Mouse (Mus musculus) heart, embryonic 11.5 days (tissue): ENCODE measurements around the gene Klf2. TPM values are rescaled to one million over a fixed set of nuclear protein-coding genes. Genes with fewer than 3 reads are reported as not detected.

Experiments
- ATAC-seq: fragments of 200-750 bp; cut with Nextera tagmentation; replicated peaks from 2 replicates; pipeline ENCODE4 v1.8.0; 2017; ENCODE audit warnings: moderate library complexity; ENCODE audit not compliant: insufficient number of reproducible peaks, low FRiP score, low TSS enrichment
- H3K27ac ChIP-seq: fragments of 300-500 bp; sonication (generic); 2 replicates; pipeline ENCODE4 v1.5.1; 2014; ENCODE audit warnings: mild to moderate bottlenecking, low read depth, low read length
- H3K27me3 ChIP-seq: fragments of 300-500 bp; sonication (generic); 2 replicates; pipeline ENCODE4 v1.6.1; 2014; ENCODE audit warnings: mild to moderate bottlenecking, low read length, mixed read lengths; ENCODE audit not compliant: control insufficient read depth, insufficient read depth
- H3K36me3 ChIP-seq: fragments of 300-500 bp; sonication (generic); 2 replicates; pipeline ENCODE4 v1.6.1; 2014; ENCODE audit warnings: mild to moderate bottlenecking, low read length, moderate library complexity, mixed read lengths; ENCODE audit not compliant: control insufficient read depth, insufficient read depth
- H3K4me1 ChIP-seq: fragments of 300-500 bp; sonication (generic); 2 replicates; pipeline ENCODE4 v1.6.1; 2014; ENCODE audit warnings: low read length; ENCODE audit not compliant: control insufficient read depth, insufficient read depth
- H3K4me2 ChIP-seq: fragments of 300-500 bp; sonication (generic); 2 replicates; pipeline ENCODE4 v1.6.1; 2014; ENCODE audit warnings: mild to moderate bottlenecking, moderate library complexity
- H3K4me3 ChIP-seq: fragments of 300-500 bp; sonication (generic); 2 replicates; pipeline ENCODE4 v1.5.1; 2014; ENCODE audit warnings: low read depth, low read length
- H3K9ac ChIP-seq: fragments of 300-500 bp; sonication (generic); 2 replicates; pipeline ENCODE4 v1.6.1; 2014; ENCODE audit warnings: mild to moderate bottlenecking, low read depth, low read length, moderate library complexity
- H3K9me3 ChIP-seq: fragments of 300-500 bp; sonication (generic); replicated peaks from 2 replicates; pipeline ENCODE4 v1.6.1; 2016; ENCODE audit warnings: low read length; ENCODE audit not compliant: control insufficient read depth
- WGBS: fragments of 180-500 bp; shearing (Covaris S2); extraction: QIAGEN DNeasy Blood & Tissue Kit; methylation state at CpG from one replicate; pipeline ENCODE4 v1.1.7; 2014; ENCODE audit not compliant: insufficient replicate concordance; 5-methylcytosine and 5-hydroxymethylcytosine counted together
- polyA plus RNA-seq: library from polyadenylated mRNA; unstranded; fragments of >200 nt; fragmentation: Nextera tagmentation; extraction: Ambion mirVana; gene quantifications from 2 replicates; pipeline ENCODE4 v1.2.1, GENCODE M21; 2014

The Klf2 gene
- polyA plus RNA-seq, 1 experiment from 2014 or later: 16.7 TPM

- H3K27ac ChIP-seq: no peak overlapping the region
- H3K4me1 ChIP-seq: peaks cover 22% of the 10 kb centered on the region; the same call in 1 of the 2 replicates
- H3K9ac ChIP-seq: no peak overlapping the region
- no peaks in the 10 kb centered on the region for H3K27me3 ChIP-seq
- 83% methylated on average over 1 of the region's 1 CpGs for WGBS
- H3K4me2 ChIP-seq: no peak overlapping the region
- H3K9me3 ChIP-seq: no peaks in the 10 kb centered on the region
- no peaks in the 10 kb centered on the region for H3K36me3 ChIP-seq
- no peak for ATAC-seq
- H3K4me3 ChIP-seq: no peak overlapping the region
Measured at GRCm38 (mm10) chr8:72298928-72299327, 19.9 kb upstream of the Klf2 start.

- H3K9ac ChIP-seq: no peak overlapping the region
Measured at GRCm38 (mm10) chr8:72300654-72301400, 18.0 kb upstream of the Klf2 start.

GRCm38 (mm10) chr8:72301497-72301896 is 17.3 kb upstream of the Klf2 start:
- Histone ChIP-seq H3K4me1 (peaks cover 7% of the 10 kb centered on the region; the same call in 1 of the 2 replicates), H3K27ac (no peak overlapping the region), H3K4me3 (no peak overlapping the region), H3K9me3 (no peaks in the 10 kb centered on the region), H3K4me2 (no peak overlapping the region), H3K9ac (no peak overlapping the region), H3K36me3 (no peaks in the 10 kb centered on the region), H3K27me3 (no peaks in the 10 kb centered on the region)
- ATAC-seq: no peak
- 74% methylated on average over 5 of the region's 5 CpGs for WGBS

More at GRCm38 (mm10) chr8:72300654-72301400, 18.0 kb upstream of the Klf2 start:
- H3K27ac ChIP-seq: no peak overlapping the region
- ATAC-seq: no peak
- H3K9me3 ChIP-seq: no peaks in the 10 kb centered on the region
- H3K4me3 ChIP-seq: no peak overlapping the region
- no peaks in the 10 kb centered on the region for H3K36me3 ChIP-seq
- peaks cover 10% of the 10 kb centered on the region; the same call in 1 of the 2 replicates for H3K4me1 ChIP-seq
- no peaks in the 10 kb centered on the region for H3K27me3 ChIP-seq
- H3K4me2 ChIP-seq: no peak overlapping the region
- 74% methylated on average over 9 of the region's 9 CpGs for WGBS

GRCm38 (mm10) chr8:72302986-72303612 is 15.7 kb upstream of the Klf2 start:
- H3K9ac ChIP-seq: no peak overlapping the region
- H3K36me3 ChIP-seq: no peaks in the 10 kb centered on the region
- H3K27me3 ChIP-seq: no peaks in the 10 kb centered on the region
- peaks cover 7% of the 10 kb centered on the region; the same call in 1 of the 2 replicates for H3K4me1 ChIP-seq
- H3K4me2 ChIP-seq: no peak overlapping the region
- 59% methylated on average over 8 of the region's 8 CpGs for WGBS
- no peaks in the 10 kb centered on the region for H3K9me3 ChIP-seq
- ATAC-seq: no peak
- peak overlapping the region; percentile 57; the same call in 1 of the 2 replicates for H3K27ac ChIP-seq
- H3K4me3 ChIP-seq: no peak overlapping the region

- no peak overlapping the region for H3K4me2 ChIP-seq
- H3K9ac ChIP-seq: no peak overlapping the region
- H3K4me1 ChIP-seq: peaks cover 7% of the 10 kb centered on the region; the same call in 1 of the 2 replicates
- no peak overlapping the region for H3K27ac ChIP-seq
- H3K27me3 ChIP-seq: no peaks in the 10 kb centered on the region
- no peak overlapping the region for H3K4me3 ChIP-seq
- H3K36me3 ChIP-seq: no peaks in the 10 kb centered on the region
- 57% methylated on average over 8 of the region's 8 CpGs for WGBS
- no peak for ATAC-seq
- H3K9me3 ChIP-seq: no peaks in the 10 kb centered on the region
Measured at GRCm38 (mm10) chr8:72303633-72304032, 15.2 kb upstream of the Klf2 start.

GRCm38 (mm10) chr8:72305210-72305905 is 13.5 kb upstream of the Klf2 start, which contains the start of gene Gm10282:
Gene Gm10282 (minus strand): TSS chr8:72305260.
- Histone ChIP-seq H3K27ac (no peak within 1 kb of the TSS), H3K9me3 (no peaks in the 10 kb centered on the region), H3K36me3 (no peaks in the 10 kb centered on the region), H3K4me2 (no peak within 1 kb of the TSS), H3K9ac (no peak within 1 kb of the TSS), H3K4me1 (peaks cover 10% of the 10 kb centered on the region; the same call in 1 of the 2 replicates), H3K27me3 (no peaks in the 10 kb centered on the region), H3K4me3 (no peak within 1 kb of the TSS)
- ATAC-seq: no peak
- WGBS: 69% methylated on average over 15 of the region's 16 CpGs

- WGBS: 75% methylated on average over 5 of the region's 5 CpGs
- Histone ChIP-seq H3K27ac (no peak overlapping the region), H3K4me1 (peaks cover 13% of the 10 kb centered on the region), H3K4me3 (no peak overlapping the region), H3K4me2 (no peak overlapping the region), H3K9me3 (no peaks in the 10 kb centered on the region), H3K9ac (no peak overlapping the region), H3K36me3 (no peaks in the 10 kb centered on the region), H3K27me3 (no peaks in the 10 kb centered on the region)
- ATAC-seq: no peak
Measured at GRCm38 (mm10) chr8:72306913-72307312, 11.9 kb upstream of the Klf2 start.

GRCm38 (mm10) chr8:72308276-72308675 is 10.6 kb upstream of the Klf2 start:
- H3K36me3 ChIP-seq: no peaks in the 10 kb centered on the region
- peak; percentile 51 for ATAC-seq
- peaks cover 6% of the 10 kb centered on the region for H3K4me1 ChIP-seq
- H3K4me3 ChIP-seq: no peak overlapping the region
- no peaks in the 10 kb centered on the region for H3K27me3 ChIP-seq
- WGBS: 44% methylated on average over 6 of the region's 6 CpGs
- H3K27ac ChIP-seq: no peak overlapping the region
- no peaks in the 10 kb centered on the region for H3K9me3 ChIP-seq
- no peak overlapping the region for H3K9ac ChIP-seq
- no peak overlapping the region for H3K4me2 ChIP-seq
